Mouse (Mus musculus): ENCODE results near the gene Dysf. TPM values are rescaled to one million over a fixed set of nuclear protein-coding genes. Genes with fewer than 3 reads are reported as not detected.

Gene Dysf
- polyA plus RNA-seq, 1 experiment: 8.0 TPM

DNA sequence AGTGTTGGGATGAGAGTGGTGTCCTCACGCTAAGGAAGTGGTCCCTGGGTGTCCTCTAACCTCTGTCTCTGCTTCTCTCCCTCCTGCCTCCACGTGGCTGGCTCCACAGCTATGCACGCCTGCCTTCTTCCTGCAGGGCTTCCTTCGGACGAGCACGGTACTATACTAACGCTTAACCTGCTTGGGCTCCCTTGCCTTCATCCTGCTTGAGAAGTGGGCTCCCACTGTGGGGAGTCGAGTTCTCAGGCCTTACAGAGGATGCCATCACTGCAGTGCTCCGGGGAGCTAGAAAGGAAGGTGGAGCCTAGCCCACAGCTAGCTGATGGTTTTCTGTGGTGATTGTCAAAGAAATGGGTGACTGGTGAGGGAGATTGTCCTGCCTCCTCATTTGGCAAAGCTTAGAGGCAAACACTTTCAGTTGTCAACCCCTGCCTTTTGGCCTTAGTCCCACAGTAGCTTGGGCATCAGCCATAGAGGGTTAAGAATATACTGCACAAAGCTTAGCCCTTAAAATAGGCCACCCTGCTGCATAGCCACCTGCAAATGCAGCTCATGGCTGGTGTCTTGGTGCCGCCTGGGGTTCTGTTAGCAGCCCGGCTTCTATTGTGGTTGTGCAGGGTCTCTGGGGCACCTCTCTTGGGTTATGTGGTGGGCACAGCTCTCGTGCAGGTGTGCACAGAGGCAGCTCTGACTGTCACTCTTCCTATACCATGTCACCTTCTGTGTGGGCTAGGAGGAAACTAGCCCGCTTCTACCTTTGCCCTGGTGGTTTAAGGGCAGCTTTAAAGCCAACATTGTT lies 139.0 kb downstream of the Dysf start:
- WGBS: 72% methylated on average over 13 of the region's 13 CpGs
- no peak for DNase-seq (ENCODE audit: low read depth, low spot score)

DNA sequence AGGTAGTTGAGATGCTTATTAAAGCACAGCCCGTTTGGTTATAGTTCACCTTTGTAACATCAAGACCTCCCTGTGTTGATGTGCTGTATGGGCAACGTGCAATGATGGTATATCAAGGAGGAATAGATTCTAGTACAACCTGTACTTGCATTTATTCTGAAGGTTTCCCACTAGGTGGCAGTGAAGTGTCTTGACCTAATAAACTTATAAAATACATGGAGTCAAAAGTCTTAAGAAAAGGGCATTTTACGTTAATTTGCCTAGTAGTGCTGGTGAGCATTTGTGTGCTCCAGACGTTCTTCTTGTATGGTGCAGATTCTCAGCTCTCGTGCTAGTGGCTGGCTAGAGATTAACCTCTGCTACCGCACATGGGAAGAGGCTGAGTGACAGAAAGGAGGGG lies 140.1 kb downstream of the Dysf start:
- DNase-seq (ENCODE audit: low read depth, low spot score): no peak
- WGBS: 61% methylated on average over 6 of the region's 6 CpGs

DNA sequence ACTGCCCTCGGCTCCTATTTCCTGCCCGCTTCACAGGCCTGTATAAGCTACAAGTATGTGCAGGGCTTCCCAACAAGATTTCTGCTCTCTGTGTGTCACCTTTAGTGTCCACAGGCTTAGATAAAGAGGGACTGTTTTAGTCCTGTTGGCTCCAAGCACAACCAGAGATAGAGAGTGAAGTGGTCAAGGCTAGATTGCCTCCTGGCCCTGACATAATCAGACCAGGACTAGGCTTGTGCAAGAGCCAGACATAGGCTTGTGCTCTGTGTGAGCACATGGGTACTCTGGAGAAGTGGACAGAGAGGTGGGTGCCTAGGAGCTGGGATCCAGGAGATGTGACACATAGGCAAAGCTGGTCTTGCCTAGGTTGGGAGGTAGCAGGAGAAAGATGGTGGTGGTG lies 146.1 kb downstream of the Dysf start:
- 88% methylated on average over 2 of the region's 2 CpGs for WGBS
- no peak for DNase-seq (ENCODE audit: low read depth, low spot score)

DNA sequence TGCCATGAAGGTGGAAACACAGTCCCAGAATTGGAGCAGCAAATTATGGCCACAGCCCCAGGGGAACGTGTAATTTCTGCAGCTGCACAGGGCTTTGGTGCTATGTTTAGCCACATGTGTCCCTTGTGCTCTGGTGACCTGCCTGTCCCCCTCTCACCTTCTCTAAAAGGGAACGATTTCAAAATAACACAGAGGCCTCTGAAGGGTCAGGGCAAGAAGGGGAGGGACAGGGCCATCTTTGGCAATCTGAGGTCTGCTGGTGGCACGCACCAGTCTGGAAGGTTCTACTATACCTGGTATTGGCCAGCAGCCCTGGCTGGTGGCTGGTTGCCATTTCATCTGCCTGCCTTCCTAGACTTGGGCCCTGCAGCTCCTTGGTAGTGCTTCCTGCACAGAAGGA lies 147.4 kb downstream of the Dysf start:
- no peak for DNase-seq (ENCODE audit: low read depth, low spot score)
- WGBS: 58% methylated on average over 3 of the region's 3 CpGs

DNA sequence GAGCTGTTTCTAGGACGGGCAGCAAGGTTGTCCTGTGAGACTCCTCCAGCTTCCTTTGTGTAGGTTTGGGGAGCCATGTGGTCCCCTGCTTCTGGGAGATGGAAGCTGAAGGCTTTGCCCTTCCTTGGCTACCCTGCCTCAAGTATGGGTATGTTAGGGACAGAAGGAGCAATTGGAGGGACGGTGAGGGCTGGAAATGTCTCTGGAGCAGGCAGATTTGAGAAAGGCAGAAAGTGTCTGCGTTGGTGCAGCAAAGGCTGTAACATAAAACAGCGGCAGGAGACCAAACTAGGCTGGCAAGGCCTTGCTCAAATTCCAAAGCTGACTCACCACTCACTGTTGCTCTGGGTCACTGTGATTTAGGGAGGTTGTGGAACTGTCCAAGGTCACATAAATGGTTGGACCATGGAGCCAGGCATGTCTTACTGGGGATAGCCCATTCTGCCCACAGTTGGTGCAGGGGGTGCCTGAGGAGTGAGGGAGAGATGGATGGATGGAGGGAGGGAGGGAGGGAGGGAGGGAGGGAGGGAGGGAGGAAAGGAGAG lies 148.2 kb downstream of the Dysf start:
- no peak for DNase-seq (ENCODE audit: low read depth, low spot score)
- 70% methylated on average over 4 of the region's 4 CpGs for WGBS

DNA sequence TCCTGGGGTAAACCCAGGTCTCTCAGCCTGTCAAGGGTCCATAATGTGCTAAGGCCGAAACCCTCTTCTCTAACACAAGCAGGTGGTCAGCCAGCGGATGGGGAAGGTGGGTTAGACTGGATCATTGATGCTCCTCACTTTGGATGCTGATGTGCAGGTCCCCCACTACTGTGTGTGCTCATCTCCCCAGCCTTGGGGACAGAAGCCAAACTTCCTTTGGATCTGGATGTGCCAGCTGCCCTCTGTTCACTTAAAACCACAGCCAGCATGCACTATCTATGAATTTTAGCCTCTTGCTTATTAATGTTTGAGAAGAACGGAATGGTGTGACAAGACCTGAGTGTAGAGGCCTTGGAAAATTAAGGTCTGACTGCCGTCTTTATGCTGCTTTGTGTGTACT lies 150.7 kb downstream of the Dysf start:
- WGBS: 86% methylated on average over 4 of the region's 4 CpGs
- no peak for DNase-seq (ENCODE audit: low read depth, low spot score)

DNA sequence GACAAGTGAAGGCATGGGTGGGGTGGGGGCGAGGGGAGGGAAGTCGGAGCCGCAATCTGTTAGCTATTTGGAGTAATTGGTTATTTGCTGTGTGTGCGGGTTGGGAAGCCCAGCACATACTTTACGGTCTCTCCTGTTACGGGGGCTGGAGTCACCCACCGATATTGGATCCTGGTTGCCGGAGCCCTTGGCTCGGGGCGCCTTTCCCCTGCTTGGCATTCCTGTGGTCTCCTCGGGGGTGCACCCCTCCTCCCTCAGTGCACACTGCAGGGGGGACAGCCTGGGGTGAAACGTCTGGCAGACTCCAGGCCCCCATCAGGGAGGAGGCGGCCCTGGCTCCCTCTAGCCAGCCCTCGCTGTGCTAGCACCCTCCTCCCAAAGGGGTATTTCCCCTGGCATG lies 159.2 kb downstream of the Dysf start:
- WGBS: 69% methylated on average over 14 of the region's 14 CpGs
- DNase-seq (ENCODE audit: low read depth, low spot score): no peak

DNA sequence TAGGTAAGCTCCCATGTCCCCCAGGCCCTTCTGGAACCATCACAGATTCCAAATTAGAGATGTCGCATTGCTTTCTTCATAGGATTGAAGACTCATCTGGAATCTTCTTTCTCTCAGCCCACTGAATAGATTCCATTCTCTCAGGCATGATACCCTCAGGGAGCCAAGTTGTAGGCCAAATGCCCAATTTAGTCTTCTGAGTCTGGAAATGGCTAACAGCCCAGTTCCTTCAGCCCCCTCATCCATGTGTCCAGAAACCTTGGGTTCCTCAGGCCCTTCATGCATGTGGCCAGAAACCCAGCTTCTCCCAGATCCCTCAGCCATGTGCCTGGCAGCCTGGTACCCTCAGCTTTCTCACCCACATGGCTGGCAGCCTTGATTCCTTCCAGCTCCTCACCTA lies 160.2 kb downstream of the Dysf start:
- 98% methylated on average over 1 of the region's 1 CpGs for WGBS
- no peak for DNase-seq (ENCODE audit: low read depth, low spot score)

DNA sequence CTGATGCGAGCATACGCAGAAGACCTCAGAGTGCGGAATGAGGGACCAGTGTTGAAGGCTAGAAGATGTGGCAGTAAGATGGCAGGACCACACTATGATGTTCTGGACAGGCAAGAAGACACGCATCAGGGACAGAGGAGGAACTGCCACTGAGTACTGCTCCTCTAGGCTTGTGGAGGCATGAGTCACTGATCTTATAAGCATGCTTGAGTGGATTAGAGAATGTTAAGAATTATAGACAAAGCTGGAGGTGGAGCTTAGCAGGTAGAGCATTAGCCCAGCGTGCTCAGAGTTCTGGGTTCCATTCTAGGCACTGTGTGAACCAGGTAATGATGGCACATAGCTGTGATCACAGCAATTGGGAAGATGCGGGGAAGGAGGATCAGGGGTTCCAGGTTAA lies 165.2 kb downstream of the Dysf start:
- WGBS: 90% methylated on average over 6 of the region's 6 CpGs
- DNase-seq (ENCODE audit: low read depth, low spot score): no peak

DNA sequence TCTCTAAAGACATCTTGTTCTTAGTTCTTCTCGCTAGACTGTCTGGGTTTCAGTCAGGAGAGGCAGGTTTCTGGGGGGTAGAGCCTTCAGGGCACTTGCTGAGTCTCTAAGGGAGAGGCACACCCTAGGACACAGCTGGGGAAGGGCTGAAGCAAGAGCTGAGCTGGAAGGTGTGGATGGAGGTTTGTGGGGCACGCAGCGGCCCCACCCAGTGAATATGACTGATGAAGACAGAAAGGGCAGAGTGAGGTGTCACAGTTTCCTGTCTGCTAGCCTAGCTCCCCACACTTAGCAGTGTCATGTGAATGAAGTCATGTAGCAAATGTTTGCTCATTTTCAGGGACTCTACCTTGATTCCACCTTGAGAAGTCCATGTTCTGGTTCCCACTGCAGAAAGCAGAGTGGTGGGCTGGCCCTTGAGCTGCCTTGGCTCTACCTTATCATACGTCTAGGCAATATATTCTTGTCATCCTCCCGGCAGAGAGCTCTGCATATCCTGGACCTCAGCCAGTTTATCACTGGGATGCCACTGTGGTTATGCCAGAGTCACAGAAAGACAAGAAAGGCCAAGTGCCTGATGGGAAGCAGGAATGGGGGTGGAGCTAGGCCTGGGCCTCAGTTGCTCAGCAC lies 170.5 kb downstream of the Dysf start:
- no peak for DNase-seq (ENCODE audit: low read depth, low spot score)
- WGBS: 50% methylated on average over 5 of the region's 5 CpGs

DNA sequence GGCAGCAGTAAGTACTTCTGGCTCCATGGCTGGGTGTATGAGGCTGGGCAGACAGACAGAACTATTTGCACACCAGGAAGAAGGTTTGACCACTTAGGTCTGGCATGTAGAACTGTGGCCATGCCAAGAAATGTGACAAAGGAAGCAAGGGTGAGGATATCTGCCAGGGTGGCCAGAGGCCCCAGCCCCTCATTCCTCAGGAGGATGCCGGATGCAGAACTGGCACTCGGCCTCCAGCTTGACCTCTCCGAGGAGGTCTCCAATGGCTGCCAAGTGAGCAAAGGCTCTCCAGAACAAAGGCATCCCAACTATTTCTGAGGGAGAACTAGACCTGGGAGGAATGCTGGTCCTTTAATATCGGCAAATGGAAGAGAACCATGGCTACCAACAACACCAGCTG lies 173.1 kb downstream of the Dysf start:
- WGBS: 37% methylated on average over 4 of the region's 4 CpGs
- DNase-seq (ENCODE audit: low read depth, low spot score): no peak

DNA sequence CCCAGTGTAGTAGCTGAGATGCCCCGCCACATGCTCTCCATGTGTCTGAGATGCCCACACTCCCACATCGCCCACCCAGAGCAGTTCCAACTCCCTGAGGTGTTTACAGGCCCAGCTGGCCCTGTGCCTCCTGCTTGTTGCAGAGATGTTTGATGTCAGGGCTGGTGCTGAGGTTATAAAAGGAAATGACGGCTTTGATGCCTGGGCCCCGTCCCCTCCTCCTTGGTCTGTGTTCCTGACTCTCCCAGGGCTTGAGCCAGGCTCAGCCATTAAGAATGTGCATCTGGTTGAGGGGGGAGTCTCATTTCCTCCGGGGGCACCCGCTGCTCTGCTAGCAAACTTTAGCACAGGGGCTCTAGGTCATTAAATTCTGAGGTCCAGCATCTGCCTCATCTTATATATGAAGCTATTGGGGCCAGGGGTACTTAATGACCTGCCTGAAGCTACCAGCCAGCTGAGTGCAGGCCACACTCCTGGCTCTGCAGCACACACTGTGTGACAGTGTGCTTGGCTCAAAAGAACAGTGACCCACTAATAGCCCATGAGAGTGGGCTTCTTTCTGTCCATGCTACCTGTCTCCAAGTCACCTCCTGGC lies 183.4 kb downstream of the Dysf start:
- 34% methylated on average over 6 of the region's 6 CpGs for WGBS
- DNase-seq (ENCODE audit: low read depth, low spot score): no peak

DNA sequence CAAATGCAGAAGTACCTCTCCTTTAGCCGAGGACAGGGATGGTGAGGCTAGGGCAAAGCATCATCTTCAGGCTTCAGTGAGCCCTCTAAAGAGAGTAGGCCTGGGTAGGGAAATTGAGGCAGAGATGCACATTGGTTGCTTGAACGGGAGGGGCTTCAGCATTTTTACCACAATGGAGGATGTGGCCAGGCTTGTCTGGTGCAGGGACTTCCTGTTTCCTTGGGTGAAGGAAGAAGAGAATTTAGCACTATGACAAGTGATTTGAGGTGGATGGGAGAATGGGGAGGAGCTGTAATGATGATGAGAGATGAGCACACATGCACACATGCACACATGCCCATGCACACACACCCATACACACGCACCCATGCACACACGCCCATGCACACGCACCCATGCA lies 188.1 kb downstream of the Dysf start:
- 87% methylated on average over 5 of the region's 5 CpGs for WGBS
- no peak for DNase-seq (ENCODE audit: low read depth, low spot score)

DNA sequence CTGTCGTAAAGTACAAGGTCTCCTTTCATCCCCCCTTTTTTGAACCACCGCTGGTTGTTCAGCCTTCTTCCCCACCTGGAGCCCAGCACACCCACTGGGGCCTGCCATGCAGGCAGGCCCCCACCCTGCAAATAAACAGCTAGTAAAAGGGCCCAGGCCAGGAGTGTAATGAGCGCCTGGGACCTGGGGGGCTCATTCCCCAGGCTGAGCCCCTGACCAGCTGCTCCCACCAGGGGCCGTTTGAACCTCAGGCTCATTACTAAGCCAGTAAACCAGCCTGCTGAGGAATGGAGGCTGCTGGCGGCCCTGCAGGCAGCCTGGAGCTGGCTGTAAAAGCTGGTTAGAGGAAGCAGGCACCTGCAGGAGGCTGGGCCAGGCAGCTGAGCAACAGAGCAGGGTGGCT lies 189.4 kb downstream of the Dysf start:
- 44% methylated on average over 5 of the region's 5 CpGs for WGBS
- DNase-seq (ENCODE audit: low read depth, low spot score): no peak

DNA sequence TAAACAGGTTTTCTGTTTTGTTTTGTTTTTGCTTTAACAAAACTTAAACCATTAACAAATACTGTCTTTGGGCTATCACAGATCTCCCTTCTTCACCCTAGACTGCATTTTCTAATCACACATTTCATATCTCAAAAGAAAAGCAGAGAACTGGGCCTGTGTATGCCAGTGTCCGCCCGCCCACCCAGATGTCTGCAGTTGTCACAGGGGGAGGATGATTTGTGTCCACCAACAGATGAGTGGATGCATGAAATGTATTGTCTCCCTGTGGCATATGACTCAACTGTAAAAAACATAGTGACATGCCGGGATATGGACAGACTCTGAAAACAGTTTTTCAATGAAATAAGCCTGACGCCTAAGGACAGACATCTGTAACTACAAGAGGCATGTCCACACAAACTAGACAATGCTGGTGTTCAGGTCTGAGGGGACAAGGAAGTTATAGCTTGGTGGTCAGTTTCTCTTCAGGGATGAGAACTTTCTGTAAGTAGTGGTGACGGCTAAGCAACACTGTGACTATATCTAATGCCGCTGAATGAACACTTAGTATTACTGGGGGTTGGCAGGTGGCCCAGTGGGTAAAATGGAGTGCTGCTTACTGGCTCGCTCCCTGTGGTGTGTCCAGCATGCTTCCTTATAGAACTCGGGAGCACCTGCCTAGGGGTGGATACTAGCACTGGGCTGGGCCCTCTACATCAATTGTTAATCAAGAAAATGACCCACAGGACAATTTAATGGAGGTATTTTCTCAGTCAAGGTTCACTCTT lies 193.5 kb downstream of the Dysf start:
- no peak for DNase-seq (ENCODE audit: low read depth, low spot score)
- 75% methylated on average over 8 of the region's 8 CpGs for WGBS

DNA sequence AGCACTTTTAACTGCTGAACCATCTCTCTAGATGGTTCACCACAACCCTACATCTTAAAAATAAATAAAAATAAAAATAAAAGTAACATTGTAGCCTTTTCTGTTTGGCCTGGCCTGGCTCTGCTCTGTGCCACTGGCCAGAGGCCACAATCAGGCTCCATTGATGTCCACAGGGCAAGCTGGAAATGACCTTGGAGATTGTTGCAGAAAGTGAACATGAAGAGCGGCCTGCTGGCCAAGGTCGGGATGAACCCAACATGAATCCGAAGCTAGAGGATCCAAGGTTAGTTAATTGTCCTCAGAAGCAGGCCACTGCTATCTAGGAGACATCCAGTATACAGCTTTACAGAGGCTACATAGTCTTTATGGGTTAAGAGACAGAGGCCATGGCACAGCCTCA lies 197.2 kb downstream of the Dysf start:
- DNase-seq (ENCODE audit: low read depth, low spot score): no peak
- 87% methylated on average over 3 of the region's 3 CpGs for WGBS

DNA sequence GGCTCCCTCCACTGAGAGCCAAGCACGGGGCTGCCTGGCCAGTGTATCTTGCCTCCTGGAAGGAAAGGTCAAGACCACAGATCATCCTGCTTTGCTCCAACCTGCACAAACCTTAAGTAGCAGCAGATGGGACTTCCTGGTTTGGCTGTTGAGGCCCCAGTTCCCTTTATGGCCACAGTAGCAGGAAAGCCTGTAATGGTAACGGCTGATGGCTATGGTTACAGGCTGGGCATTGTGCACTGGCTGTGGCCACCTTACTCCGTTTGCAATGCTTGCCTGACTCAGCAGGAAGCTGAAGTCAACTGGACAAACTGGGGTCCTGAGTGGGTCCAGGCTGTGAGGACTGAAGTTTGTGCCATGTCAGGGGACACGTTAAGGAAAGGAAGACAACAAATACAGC lies 200.2 kb downstream of the Dysf start:
- 52% methylated on average over 4 of the region's 4 CpGs for WGBS
- DNase-seq (ENCODE audit: low read depth, low spot score): no peak

DNA sequence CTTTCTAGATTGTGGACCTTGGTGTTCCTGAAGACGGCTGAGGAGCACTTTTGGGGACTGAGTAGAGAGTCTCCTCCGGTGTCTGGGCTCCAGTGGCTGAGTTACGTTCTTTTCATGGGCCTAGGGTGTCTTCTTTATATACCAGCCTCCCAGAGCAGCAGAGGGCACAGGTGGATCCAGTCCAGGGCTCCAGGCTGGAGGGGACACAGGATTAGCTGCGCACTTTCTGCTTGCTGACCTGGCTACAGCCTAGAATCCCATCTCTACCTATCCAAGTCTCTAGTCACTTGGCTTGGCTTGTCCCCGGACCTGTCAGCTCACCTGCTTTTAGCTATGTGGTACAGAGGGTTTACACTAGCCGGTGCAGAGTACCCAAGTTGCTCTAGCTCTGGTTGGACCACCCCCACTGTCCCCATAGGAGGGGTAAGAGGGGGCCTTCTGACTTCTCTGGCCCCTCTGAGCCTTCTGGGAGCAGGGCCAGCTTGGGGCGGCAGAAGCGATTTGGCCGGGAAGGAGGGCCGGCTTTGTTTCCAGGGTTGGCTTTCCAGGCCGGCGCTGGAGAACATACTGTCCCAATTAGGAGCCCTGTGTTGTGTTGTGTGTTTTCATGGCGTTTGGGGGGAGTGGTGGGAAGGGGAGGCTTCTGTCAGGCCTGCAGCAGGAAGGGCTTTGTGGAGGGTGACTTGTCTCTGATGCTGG lies 201.5 kb downstream of the Dysf start:
- no peak for DNase-seq (ENCODE audit: low read depth, low spot score)
- WGBS: 77% methylated on average over 13 of the region's 13 CpGs

DNA sequence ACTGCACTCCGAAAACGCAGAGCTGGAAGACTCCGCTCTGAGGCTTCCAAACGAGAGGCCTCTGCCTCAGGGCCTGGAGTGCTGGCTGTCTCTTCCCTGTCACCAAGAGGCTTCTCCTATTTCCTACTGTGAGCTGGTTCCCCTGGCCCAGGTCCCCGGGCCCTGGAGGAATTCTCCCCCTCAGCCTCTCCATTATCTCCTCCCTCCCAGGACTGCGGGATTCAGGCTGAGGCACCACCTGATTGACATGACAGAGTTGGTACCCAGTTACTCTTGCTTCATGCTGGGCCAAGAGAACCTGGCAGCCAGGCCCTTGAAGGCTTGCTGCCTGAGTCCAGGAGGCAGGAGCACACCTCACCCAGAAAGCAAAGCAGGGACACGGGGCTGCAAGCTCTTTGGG lies 203.1 kb downstream of the Dysf start:
- WGBS: 79% methylated on average over 7 of the region's 7 CpGs
- DNase-seq (ENCODE audit: low read depth, low spot score): no peak

DNA sequence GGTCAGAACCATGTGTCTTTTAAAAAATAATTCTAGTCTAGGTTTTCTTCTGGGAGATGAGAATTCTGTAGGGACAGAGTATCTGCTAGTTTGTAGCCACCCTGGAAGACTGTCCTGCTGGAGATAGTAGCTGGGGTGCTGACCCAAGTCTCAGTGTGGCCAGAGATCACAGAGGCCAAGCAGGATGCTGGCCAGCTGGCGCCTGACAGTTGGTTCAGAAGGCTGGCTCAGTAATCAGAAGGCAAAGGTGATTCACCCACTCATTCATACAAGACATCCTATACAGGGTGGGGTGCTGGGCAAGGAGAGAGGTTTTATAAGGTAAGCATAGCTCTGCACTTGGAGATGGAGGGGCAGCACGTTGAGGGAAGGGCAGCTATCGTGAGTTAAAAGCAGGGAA lies 204.7 kb downstream of the Dysf start:
- no peak for DNase-seq (ENCODE audit: low read depth, low spot score)
- WGBS: 46% methylated on average over 3 of the region's 3 CpGs
